In genomic region chr13:69685406-69685818, GRCm38 (mm10) we compare ENCODE assay signal across 11 mouse cellular contexts. TPM values are rescaled to one million over a fixed set of nuclear protein-coding genes. Genes with fewer than 3 reads are reported as not detected.
DNase-seq lines count a peak whose midpoint lies in the region; ATAC-seq and TF ChIP-seq lines count a peak whose summit lies in the region.
"Had no signal": no experiment of that assay in that cellular context is flagged by ENCODE, and none has a peak within 500 bp of the region (broad histone marks: within the 10 kb centered on the region; RNA-seq: fewer than 3 reads in every experiment).

No protein-coding gene starts in this region.

- peak overlapping the region; percentile 11; the same call in 1 of the 2 replicates for H3K4me2 ChIP-seq in heart, embryonic 13.5 days
- peak overlapping the region; percentile 45 for H3K4me2 ChIP-seq in forebrain, embryonic 13.5 days
- H3K4me2 ChIP-seq in hindbrain, postnatal 0 days (ENCODE audit: low read depth, low read length), result 0 out of 2 replicates have a peak overlapping the region, but pooled peaks have one; percentile 25
- H3K4me2 ChIP-seq in neural tube, embryonic 13.5 days, result peak overlapping the region; percentile 18; the same call in 1 of the 2 replicates
- H3K4me2 ChIP-seq: liver, embryonic 12.5 days had no signal

- no peak overlapping the region for H3K9ac ChIP-seq in heart, embryonic 13.5 days
- H3K9ac ChIP-seq in forebrain, embryonic 13.5 days, result peak overlapping the region; percentile 40
- H3K9ac ChIP-seq in hindbrain, postnatal 0 days (replicated peaks; ENCODE audit: low read length), result no peak overlapping the region; the same call in 1 of the 2 replicates
- peak overlapping the region; percentile 41; the same call in 1 of the 2 replicates for H3K9ac ChIP-seq in neural tube, embryonic 13.5 days
- H3K9ac ChIP-seq: liver, embryonic 12.5 days had no signal

- 0 out of 2 replicates have a peak, but pooled peaks cover 5% of the 10 kb centered on the region for H3K27me3 ChIP-seq in heart, embryonic 13.5 days (replicated peaks)
- H3K27me3 ChIP-seq in forebrain, embryonic 13.5 days, result no peaks in the 10 kb centered on the region
- H3K27me3 ChIP-seq in hindbrain, postnatal 0 days (ENCODE audit: insufficient read depth, low read length), result no peaks in the 10 kb centered on the region
- no peaks in the 10 kb centered on the region for H3K27me3 ChIP-seq in neural tube, embryonic 13.5 days
- H3K27me3 ChIP-seq: liver, embryonic 12.5 days had no signal

- no peaks in the 10 kb centered on the region for H3K36me3 ChIP-seq in heart, embryonic 13.5 days
- H3K36me3 ChIP-seq in forebrain, embryonic 13.5 days (ENCODE audit: poor library complexity, severe bottlenecking), result no peaks in the 10 kb centered on the region
- no peaks in the 10 kb centered on the region for H3K36me3 ChIP-seq in hindbrain, postnatal 0 days (ENCODE audit: insufficient read depth, low read length)
- H3K36me3 ChIP-seq in neural tube, embryonic 13.5 days, result no peaks in the 10 kb centered on the region
- H3K36me3 ChIP-seq: liver, embryonic 12.5 days had no signal

- no peak for DNase-seq in heart, adult 9 months (ENCODE audit: low spot score in 2 of 2)
- peak; percentile 25 for DNase-seq in hindbrain, postnatal 0 days (ENCODE audit: low spot score)
- DNase-seq in thymus, postnatal 25 days, result no peak
- no peak for DNase-seq in kidney, adult 9 months
- no peak for DNase-seq in kidney, postnatal 4 days
- DNase-seq: cerebellum, postnatal 36 days had no signal

- H3K27ac ChIP-seq in heart, embryonic 13.5 days (replicated peaks), result no peak overlapping the region
- peak overlapping the region; percentile 65 for H3K27ac ChIP-seq in forebrain, embryonic 13.5 days
- no peak overlapping the region for H3K27ac ChIP-seq in hindbrain, postnatal 0 days
- no peak overlapping the region; the same call in 1 of the 2 replicates for H3K27ac ChIP-seq in neural tube, embryonic 13.5 days (replicated peaks)
- H3K27ac ChIP-seq: liver, embryonic 12.5 days; stomach, postnatal 0 days had no signal

- no peak overlapping the region for H3K4me3 ChIP-seq in heart, embryonic 13.5 days
- no peak overlapping the region for H3K4me3 ChIP-seq in forebrain, embryonic 13.5 days
- no peak overlapping the region for H3K4me3 ChIP-seq in hindbrain, postnatal 0 days (ENCODE audit: low read length)
- no peak overlapping the region for H3K4me3 ChIP-seq in neural tube, embryonic 13.5 days
- H3K4me3 ChIP-seq: liver, embryonic 12.5 days had no signal

- 43% methylated on average over 5 of the region's 5 CpGs for WGBS in heart, embryonic 13.5 days
- 7% methylated on average over 5 of the region's 5 CpGs for WGBS in forebrain, embryonic 13.5 days
- WGBS in hindbrain, postnatal 0 days, result 28% methylated on average over 5 of the region's 5 CpGs
- WGBS in neural tube, embryonic 13.5 days, result 19% methylated on average over 5 of the region's 5 CpGs

- ATAC-seq in heart, embryonic 13.5 days (ENCODE audit: extremely low read depth, insufficient number of reproducible peaks, low FRiP score, low TSS enrichment), result no peak
- peak; percentile 64 for ATAC-seq in forebrain, embryonic 13.5 days
- ATAC-seq in hindbrain, postnatal 0 days, result peak; percentile 62
- peak; percentile 45; the same call in 1 of the 2 replicates for ATAC-seq in neural tube, embryonic 13.5 days (ENCODE audit: low read depth)

- H3K4me1 ChIP-seq in heart, embryonic 13.5 days, result peaks cover 10% of the 10 kb centered on the region
- H3K4me1 ChIP-seq in forebrain, embryonic 13.5 days, result peaks cover 16% of the 10 kb centered on the region
- H3K4me1 ChIP-seq in hindbrain, postnatal 0 days (ENCODE audit: insufficient read depth, low read length), result no peaks in the 10 kb centered on the region
- peaks cover 15% of the 10 kb centered on the region for H3K4me1 ChIP-seq in neural tube, embryonic 13.5 days (replicated peaks)
- H3K4me1 ChIP-seq: liver, embryonic 12.5 days had no signal

- no peak for TF ChIP-seq CTCF in hindbrain, postnatal 0 days (IDR thresholded peaks at IDR 0.05; ENCODE audit: low read depth)

- H3K9me3 ChIP-seq in heart, embryonic 13.5 days, result no peaks in the 10 kb centered on the region
- no peaks in the 10 kb centered on the region for H3K9me3 ChIP-seq in forebrain, embryonic 13.5 days (replicated peaks)
- no peaks in the 10 kb centered on the region for H3K9me3 ChIP-seq in hindbrain, postnatal 0 days (ENCODE audit: low read length)
- H3K9me3 ChIP-seq in neural tube, embryonic 13.5 days, result no peaks in the 10 kb centered on the region
- H3K9me3 ChIP-seq: liver, embryonic 12.5 days had no signal

RNA-seq across cellular contexts. Expression of gene Ube2ql1, which starts 54.3 kb away (rescaled TPM):
- 0.60 and 0.62 TPM in 2 replicates for polyA plus RNA-seq in heart, embryonic 13.5 days (2015; fragmentation: Nextera tagmentation; extraction: Ambion mirVana)
- 10.5 and 11.4 TPM in 2 replicates for polyA plus RNA-seq in forebrain, embryonic 13.5 days (2015; fragmentation: Nextera tagmentation; extraction: Ambion mirVana)
- 157 and 198 TPM in 2 replicates for total RNA-seq in hindbrain, postnatal 0 days (2014; rRNA removed)
- polyA plus RNA-seq in hindbrain, postnatal 0 days (2015; fragmentation: Nextera tagmentation; extraction: Ambion mirVana), result 25.0 and 28.6 TPM in 2 replicates
- 38.6 and 43.3 TPM in 2 replicates for polyA plus RNA-seq in neural tube, embryonic 13.5 days (2015; fragmentation: Nextera tagmentation; extraction: Ambion mirVana)

Comparison
In these comparisons a context has a peak if more than half of its experiments do, and no peak if none do; other contexts are left out.
1. H3K9ac ChIP-seq: peak in forebrain, embryonic 13.5 days (single experiment) and neural tube, embryonic 13.5 days (single experiment); none in heart, embryonic 13.5 days (single experiment) and hindbrain, postnatal 0 days (single experiment).
2. Peak in every context shown above with its lines, with median percentiles within 50 percentile points of each other: H3K4me2 ChIP-seq.